Mouse (Mus musculus) T-helper 2 cell (primary cell): ENCODE measurements around the gene Foxa3.

Source experiments
- in situ Hi-C: fragments of 300-600 bp; cut with MboI, MseI; formaldehyde crosslinking; loops from one replicate; pipeline ENCODE4 v1.15.1; 2025; ENCODE audit warnings: high pct_unique_total_duplicates

Gene Foxa3

DNA sequence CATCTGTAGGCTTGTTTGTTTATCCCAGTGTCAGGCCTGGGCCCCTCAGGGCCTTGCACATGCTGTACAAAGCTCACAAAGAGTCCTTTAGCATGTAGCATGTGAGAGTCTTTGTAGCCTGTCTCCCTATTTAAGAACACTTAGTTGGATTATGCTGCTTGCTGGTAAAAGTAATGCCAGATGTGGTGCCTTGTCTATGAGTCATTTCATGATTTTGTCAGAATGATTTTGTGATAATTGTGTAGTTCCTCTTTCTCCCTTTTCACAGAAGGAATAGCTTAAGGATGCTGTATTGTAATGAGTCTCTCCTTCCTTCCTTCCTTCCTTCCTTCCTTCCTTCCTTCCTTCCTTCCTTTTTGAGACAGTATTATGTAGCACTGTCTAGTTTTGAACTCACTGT is 4.7 kb upstream of the Foxa3 start:
- in situ Hi-C loops = no loop called here

DNA sequence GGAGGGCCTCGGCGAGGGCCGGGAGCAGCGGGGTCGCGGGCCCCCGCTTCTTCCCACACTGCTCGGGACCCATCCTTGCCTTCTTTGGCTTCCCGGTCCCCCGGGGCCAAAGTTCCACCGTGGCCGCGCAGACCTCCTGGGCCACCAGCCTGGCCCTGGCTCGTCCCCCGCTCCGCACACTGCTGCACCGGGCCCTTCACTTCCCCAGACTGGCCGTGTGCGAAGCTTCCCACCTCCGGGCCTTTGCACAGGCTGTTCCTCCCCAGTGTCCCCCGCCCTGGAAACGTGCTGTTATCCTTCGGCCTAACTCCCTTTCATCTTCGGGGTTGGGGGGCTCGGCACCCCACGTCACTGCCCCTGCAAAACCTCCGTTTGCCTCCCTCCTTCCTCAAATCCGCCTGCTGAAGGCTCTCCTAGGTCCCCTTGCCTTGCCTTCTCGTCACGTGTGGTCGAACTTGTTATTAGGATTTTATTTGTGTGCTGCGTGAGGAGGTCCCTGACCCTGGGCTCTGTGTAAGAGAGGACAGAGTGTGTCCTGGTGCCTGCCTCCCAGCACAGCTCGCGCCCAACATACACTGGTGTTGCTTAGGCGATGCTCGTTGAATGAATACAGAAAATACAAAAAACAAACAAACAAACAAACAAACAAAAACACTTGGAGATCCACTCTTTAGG is 1.4 kb upstream of the Foxa3 start:
- in situ Hi-C loops = loop anchor here (25.0 kb wide), 1 partner anchor 913 kb away; no protein-coding TSS in a partner anchor

DNA sequence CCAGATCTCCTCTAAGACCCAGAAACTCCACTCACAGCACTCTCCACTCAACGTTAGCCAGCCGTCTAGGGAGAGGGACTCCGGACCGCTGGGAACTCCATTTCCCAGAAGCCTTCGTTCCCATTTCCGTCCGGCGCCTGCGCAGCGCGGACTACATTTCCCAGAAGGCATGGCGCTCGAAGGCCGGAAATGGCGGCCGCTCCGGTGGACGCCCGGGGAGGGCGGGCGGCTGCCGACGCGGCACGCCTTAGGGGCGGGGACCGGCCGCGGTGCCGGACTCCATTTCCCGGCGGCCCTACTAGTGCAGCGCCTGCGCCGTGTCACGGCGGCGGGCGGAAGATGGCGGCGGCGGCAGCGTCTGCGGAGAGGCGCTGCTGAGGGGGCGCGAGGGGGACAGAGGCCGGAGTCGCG is 763 bp upstream of the Foxa3 start, which contains the start of gene Sympk:
TSS of gene Sympk (plus strand) at position 282 of the 411 bp plus-strand sequence.
- in situ Hi-C loops = loop anchor here (25.0 kb wide), 1 partner anchor 913 kb away; no protein-coding TSS in a partner anchor

DNA sequence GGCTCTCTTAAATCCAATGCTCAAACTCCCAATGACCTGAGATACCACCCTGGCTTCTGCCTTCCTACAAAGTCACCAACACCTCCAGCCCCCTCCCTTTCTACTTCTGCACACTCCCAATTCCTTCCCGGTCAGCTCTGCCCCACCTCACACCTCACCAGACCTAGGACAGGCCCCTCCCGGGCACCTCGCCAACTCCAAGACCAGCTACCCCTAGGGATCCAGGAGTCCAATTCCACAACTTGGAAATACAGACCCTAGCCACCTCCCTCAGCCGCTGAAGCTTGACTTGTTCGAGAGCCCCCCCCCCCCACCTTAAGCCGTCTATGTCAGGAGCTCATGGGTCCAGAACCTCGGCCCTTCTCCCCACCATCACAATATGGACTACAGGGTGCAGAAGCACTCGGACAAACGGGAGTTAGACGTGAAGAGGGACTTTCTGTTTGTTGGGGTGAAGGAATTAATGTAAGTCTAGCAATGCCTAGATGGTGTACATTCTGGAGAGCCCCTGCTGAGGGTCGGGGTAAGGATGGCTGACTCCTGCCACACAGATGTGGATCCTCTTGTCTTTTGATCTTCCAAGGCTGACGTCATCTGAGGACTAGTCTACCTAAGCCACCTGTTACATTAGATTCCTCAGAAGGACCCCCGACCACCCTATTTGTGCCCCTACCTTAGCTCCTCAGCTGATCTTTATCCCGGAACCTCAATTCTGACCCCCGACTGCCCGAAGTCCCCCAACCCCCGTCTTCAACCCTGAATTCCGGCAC is 964 bp downstream of the Foxa3 start:
- in situ Hi-C loops = loop anchor here (25.0 kb wide), 1 partner anchor 915 kb away; no protein-coding TSS in a partner anchor

DNA sequence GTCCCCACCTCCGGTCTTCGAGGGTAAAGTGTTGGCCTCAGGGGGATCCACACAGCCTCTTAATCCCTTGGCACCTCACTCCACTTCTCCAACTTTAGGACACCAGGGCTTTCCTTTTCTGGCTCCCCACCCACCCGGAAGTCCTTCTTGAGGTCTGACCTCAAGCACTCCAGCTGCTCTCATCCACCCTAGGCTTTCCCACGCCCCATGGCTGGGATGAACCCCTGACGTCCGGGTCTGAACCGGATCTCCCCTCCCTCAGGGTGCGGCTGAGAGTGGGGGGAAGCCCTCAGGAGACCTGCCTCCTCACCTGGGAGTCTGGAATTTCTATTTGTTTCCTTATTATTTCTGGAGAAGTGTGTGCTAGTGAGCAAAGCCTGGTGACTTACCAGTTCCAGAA is 2.3 kb downstream of the Foxa3 start:
- in situ Hi-C loops = loop anchor here (25.0 kb wide), 1 partner anchor 916 kb away; no protein-coding TSS in a partner anchor

DNA sequence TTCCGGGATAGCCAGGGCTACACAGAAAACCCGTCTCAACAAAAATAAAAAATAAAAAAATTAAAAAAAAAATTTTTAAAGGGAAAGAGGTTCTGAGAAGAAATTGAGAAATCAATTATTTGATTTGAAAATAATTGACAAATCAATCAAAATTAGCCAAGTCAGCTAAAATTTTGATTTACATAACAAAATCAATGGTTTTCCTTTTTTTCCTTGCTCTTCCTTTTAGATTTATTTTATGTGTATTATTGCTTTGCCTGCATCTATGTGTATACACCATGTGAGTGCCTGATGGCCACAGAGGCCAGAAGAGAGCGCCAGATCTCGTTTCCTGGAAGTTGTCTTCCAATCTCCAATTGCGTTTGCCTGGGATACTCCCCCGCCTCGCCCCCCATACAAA is 5.4 kb downstream of the Foxa3 start:
- in situ Hi-C loops = loop anchor here (25.0 kb wide), 1 partner anchor 919 kb away; no protein-coding TSS in a partner anchor

DNA sequence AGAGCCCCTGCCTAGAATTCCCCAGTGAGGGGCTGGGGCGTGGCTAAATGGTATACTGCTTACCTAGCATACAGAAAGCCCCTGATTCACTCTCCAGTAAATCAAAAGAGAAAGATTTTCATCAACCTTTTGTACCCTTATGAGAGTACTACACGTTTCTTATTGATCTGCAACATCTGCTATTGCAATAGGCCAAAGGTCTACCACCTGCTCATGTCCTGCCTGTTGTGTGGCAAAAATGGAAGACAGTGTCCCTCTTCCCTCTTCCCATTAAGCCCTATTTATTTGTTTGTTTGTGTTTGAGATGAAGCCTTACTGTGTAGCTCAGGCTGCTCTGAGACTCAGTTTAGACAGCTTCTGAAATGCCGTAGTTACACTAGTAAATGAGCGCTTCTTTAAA is 7.3 kb downstream of the Foxa3 start:
- in situ Hi-C loops = loop anchor here (25.0 kb wide), 1 partner anchor 921 kb away; no protein-coding TSS in a partner anchor

DNA sequence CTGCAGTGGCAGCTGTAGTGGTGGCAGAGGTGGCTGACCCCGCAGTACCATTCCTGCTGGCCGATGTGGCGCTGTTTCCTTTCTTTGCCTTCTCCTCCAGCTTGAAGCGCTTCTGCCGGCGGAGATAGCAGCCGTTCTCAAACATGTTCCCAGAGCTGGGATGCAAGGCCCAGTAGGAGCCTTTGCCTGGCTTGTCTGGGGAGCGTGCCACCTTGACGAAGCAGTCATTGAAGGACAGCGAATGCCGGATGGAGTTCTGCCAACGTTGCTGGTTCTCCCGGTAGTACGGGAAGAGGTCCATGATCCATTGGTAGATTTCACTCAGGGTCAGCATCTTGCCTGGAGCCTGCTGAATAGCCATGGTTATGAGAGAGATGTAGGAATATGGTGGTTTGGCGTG is 8.9 kb downstream of the Foxa3 start:
- in situ Hi-C loops = loop anchor here (25.0 kb wide), 1 partner anchor 923 kb away; no protein-coding TSS in a partner anchor

DNA sequence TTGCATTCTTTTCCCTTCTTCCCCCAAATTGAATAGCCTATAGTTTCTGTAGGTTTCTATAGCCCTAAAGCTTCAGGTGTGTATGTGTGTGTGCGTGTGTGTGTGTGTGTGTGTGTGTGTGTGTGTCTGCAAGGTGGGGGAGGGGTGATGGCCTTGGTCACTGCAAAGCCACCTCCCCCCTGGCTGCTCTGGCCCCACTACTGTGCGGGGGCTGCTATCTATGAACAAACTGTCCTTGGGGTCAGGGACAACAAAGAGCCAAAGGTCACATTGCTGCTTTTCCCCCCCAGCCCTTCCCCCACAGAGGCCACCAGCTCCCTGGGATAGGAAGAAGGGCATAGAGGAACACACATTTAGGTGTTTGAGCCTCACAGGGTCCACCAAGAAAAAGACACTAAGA is 10.5 kb downstream of the Foxa3 start:
- in situ Hi-C loops = loop anchor here (25.0 kb wide), 1 partner anchor 924 kb away; no protein-coding TSS in a partner anchor

DNA sequence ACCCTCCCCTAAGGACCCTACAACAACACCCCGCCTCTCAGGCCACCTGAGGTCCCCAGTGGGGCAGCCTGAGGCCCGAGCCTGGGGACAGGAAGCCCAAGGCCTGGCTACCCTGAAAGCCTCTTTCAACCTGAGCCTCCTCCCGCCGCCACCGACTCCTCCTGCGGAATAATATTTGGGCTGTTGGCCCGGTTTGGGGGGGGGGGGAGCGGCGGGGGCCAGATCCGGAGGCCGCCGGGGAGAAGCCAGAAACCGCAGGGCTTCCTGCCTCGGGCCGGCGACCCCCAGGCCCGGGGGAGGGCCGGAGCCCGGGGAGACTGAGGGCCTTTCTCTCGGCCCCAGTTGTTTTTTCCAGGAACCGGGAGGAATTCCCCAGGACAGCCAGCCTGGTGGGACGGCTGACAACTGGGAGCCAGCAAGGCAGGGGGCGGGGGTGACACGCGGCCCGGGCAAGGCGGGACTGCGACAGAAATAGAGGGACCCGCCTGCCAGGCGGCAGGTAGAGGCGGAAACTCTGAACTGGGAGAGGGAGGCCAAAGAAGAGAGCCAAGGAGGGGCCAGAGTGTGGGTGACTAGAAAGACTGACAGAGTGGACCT is 11.2 kb downstream of the Foxa3 start:
- in situ Hi-C loops = loop anchor here (25.0 kb wide), 1 partner anchor 925 kb away; no protein-coding TSS in a partner anchor

DNA sequence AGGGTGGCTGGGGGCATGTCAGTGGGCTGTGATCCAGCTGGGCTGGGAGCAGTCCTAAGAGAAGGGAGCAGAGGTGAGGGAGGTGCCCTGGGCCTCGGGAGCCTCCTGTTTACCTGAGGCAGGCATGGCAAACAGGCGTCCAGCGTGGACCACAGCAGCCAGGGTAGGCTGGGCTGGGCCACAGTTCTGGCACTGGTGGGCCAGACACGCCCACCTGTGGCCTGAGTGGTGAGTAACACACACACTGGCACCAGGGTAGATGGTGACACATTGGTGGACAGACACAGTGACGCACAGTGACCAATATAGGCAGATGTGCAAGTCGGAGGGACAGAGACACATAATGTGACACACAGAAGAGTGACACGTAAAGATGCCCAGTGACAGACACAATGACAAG is 12.8 kb downstream of the Foxa3 start:
- in situ Hi-C loops = loop anchor here (25.0 kb wide), 1 partner anchor 927 kb away; no protein-coding TSS in a partner anchor

DNA sequence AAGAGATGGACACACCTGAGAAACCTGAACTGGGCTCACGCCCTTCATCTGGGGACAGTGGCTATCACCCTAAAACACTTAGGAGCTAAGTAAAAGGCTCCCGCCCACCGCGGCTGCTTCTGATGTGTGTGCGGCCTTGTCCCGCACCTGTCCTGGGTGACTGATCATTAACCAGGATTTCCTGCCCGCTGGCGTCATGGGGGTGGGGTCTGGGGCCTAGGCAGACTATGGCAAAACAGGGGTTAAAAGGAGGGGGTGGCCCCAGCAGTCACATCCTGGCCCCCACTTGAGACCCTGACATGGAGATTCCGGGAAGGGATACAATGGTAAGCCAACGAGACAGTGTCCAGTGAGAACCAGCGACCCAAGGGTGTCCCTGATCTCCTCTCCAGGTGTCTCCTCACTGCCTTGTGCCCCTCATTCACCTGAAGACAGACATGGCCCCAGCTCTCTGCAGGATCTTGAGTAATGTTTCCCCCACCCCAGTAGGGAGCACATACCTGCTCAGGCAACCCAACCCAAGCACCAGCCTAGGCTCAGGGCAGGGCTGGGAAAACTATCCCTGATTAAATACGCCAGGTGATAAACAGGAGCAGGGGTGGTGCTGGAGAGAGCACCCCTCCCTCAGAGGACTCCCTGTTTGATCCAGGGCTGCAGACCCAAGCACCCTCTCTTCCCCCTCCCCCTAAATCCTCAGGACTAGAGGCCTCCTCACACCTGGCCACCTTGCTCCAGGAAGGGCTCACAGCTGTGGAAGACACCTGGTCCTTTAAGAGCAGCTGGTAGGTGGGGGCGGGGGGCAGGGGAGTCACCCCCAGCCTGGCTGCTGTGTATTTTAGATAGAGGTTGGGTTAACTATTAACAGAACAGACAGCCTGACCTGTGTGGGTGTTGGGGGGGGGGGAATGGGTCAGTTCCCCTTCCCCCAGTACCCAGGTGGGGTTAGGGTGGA is 16.0 kb downstream of the Foxa3 start:
- in situ Hi-C loops = loop anchor here (25.0 kb wide), 1 partner anchor 930 kb away; no protein-coding TSS in a partner anchor

DNA sequence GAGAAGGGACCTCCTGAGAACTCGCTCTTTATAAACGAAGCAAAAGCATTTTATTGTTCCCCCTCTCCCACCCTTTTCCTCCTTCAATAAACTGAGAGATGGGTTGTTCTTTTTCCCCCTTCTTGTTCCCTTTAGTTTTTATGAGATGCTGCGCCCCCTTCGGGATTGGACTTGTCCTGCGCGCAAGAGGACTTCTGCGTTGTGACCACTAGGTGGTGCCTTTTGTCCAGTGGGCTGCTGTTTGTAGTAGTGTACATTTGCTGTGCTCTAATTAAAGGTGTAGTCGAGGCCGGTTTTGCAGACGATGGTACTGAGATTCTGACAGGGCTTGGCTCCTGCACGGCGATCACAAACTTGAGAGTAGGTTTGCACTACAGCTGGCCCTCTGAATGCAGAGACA is 16.9 kb downstream of the Foxa3 start:
- in situ Hi-C loops = loop anchor here (25.0 kb wide), 1 partner anchor 931 kb away; no protein-coding TSS in a partner anchor

DNA sequence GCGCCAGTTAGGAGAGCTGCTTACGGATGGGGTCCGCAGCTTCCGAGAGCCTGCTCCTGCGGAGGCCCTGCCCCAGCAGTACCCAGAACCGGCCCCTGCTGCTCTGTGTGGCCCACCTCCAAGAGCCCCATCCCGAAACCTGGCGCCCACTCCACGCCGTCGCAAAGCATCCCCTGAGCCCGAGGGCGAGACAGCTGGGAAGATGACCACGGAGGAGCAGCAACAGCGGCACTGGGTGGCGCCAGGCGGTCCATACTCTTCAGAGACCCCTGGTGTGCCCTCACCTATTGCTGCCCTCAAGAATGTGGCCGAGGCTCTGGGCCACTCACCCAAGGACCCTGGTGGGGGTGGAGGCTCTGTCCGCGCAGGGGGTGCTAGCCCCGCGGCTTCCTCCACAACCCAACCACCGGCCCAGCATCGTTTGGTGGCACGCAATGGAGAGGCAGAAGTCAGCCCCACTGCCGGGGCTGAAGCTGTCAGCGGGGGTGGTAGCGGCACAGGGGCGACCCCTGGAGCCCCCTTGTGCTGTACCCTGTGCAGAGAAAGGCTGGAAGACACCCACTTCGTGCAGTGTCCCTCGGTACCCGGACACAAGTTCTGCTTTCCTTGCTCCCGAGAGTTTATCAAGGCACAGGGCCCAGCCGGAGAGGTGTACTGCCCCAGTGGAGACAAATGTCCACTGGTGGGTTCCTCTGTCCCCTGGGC is 17.8 kb downstream of the Foxa3 start:
- in situ Hi-C loops = loop anchor here (25.0 kb wide), 1 partner anchor 932 kb away; no protein-coding TSS in a partner anchor

DNA sequence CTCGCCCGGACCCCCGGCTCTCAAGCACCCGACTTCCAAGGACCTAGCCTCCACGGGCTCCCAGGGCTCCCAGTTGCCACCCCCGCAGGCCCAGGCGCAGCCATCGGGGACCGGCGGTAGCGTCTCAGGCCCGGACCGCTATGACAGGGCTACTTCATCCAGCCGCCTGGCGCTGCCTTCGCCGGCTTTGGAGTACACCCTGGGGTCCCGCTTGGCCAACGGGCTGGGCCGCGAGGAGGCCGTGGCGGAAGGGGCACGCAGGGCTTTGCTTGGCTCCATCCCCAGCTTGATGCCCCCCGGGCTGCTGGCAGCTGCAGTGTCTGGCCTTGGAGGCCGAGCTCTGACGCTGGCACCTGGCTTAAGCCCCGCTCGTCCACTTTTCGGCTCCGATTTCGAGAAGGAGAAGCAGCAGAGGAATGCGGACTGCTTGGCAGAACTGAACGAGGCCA is 18.7 kb downstream of the Foxa3 start:
- in situ Hi-C loops = loop anchor here (25.0 kb wide), 1 partner anchor 933 kb away; no protein-coding TSS in a partner anchor

DNA sequence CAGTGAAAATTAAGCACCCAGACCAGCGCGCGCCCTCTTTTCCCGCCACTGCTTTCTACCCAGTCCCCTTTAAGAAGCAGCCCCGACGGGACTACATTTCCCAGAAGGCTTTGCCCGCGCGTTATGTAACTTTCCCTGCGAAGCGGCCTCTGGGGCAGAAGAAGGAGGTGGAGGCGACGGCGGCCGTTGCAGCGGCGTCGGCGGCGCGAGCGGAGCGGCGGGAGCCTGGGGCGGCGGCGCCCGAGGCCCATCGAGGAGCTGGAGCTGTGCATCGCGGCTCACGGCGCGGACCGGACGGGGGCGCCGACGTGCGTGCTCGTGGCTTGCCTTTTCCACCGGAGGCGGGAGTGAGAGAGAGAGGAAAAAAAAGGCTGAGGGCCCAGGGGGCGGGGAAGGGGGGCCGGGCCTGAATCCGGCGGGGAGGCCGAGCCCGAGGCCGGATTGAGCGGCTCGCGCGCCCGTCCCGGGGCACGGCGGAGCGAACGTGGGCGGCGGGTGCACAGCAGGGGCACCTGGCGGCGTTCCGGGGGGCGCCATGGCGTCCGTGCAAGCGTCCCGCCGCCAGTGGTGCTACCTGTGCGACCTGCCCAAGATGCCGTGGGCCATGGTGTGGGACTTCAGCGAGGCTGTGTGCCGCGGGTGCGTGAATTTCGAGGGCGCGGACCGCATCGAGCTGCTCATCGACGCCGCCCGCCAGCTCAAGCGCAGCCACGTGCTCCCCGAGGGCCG is 19.3 kb downstream of the Foxa3 start, which contains the start of gene Irf2bp1:
TSS of gene Irf2bp1 (plus strand) at position 143 of the 729 bp plus-strand sequence.
- in situ Hi-C loops = loop anchor here (25.0 kb wide), 1 partner anchor 933 kb away; no protein-coding TSS in a partner anchor

DNA sequence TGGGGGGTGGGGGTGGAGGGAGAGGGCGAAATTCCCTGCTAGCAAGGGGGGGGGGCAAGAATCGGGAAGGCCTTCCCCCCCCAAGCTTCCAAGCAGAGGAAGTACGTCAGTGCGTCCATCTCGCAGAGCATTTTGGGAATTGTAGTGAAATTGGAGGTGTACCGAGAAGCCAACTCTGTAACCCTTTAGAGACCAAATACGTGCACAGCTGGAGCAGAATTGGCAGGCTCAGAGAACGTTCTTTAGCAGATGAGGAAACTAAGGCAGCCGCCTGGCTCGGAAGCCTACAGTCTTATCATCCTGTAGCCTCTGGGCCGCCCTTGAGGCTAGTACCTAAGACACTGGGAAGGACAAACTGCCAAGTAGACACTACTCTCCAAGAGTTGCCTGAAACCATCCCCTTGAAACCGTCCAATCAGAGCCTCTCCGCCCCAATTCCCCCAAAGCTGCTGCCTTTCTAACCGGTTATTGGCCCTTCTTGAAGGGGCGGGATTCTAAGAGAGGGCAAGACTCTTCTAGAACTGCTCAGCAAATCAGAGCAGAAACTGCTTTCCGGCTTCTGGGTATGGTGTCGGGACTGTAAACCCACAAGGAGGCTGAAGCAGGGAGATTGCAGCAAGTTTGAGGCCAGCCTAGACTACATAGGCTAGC is 20.4 kb downstream of the Foxa3 start:
- in situ Hi-C loops = loop anchor here (25.0 kb wide), 1 partner anchor 934 kb away; no protein-coding TSS in a partner anchor

DNA sequence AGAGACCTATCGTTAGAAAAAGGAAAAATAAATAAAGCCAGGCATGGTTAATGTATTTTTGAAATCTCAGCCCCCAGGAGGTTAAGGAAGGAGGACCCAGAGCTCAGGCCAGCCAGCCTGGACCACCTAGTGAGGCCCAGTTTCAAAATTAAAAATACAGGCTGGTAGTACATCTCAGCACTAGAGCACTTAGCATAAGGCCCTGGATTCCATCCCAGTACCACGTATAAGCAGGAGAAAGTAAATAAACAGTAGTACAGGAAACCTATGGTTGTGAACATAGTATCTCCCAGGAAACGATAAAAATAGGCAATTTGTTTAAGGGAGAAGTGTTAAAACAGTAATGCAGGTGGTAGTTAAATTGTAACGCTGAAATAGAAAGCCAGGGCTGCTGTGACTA is 21.2 kb downstream of the Foxa3 start:
- in situ Hi-C loops = loop anchor here (25.0 kb wide), 1 partner anchor 935 kb away; no protein-coding TSS in a partner anchor
